Mouse (Mus musculus): ENCODE measurements around the gene Fam136a. TPM values are rescaled to one million over a fixed set of nuclear protein-coding genes. Genes with fewer than 3 reads are reported as not detected.

The Fam136a gene
- polyA plus RNA-seq, 1 experiment = 56.0 TPM

GRCm38 (mm10) chr6:86325646-86326045 lies 39.8 kb upstream of the Fam136a start:
- TF ChIP-seq CTCF (IDR thresholded peaks at IDR 0.05; ENCODE audit: low read depth, low read length) (no peak), POLR2A (IDR thresholded peaks at IDR 0.05; ENCODE audit: insufficient read depth, low read length) (no peak), EP300 (IDR thresholded peaks at IDR 0.05; ENCODE audit: insufficient read depth, low read depth, low read length) (no peak)
- H3K9ac ChIP-seq (ENCODE audit: low read depth, poor library complexity, severe bottlenecking) = no peak overlapping the region
- no peaks in the 10 kb centered on the region for H3K9me3 ChIP-seq (replicated peaks; ENCODE audit: control insufficient read depth, insufficient read depth, low read length, poor library complexity, severe bottlenecking)
- H3K4me3 ChIP-seq (ENCODE audit: low read depth, low read length) = no peak overlapping the region
- H3K27ac ChIP-seq (ENCODE audit: insufficient read depth, low read length) = no peak overlapping the region
- peaks cover 3% of the 10 kb centered on the region for H3K4me1 ChIP-seq (ENCODE audit: control insufficient read depth, insufficient read depth, low read length)
- H3K36me3 ChIP-seq (ENCODE audit: control insufficient read depth, insufficient read depth, low read length, poor library complexity, severe bottlenecking) = no peaks in the 10 kb centered on the region
- H3K27me3 ChIP-seq (ENCODE audit: control insufficient read depth, insufficient read depth, low read length, poor library complexity, severe bottlenecking) = no peaks in the 10 kb centered on the region

GRCm38 (mm10) chr6:86326866-86327265 lies 38.6 kb upstream of the Fam136a start:
- no peak overlapping the region for H3K27ac ChIP-seq (ENCODE audit: insufficient read depth, low read length)
- no peaks in the 10 kb centered on the region for H3K9me3 ChIP-seq (replicated peaks; ENCODE audit: control insufficient read depth, insufficient read depth, low read length, poor library complexity, severe bottlenecking)
- TF ChIP-seq EP300 (IDR thresholded peaks at IDR 0.05; ENCODE audit: insufficient read depth, low read depth, low read length) (no peak), CTCF (IDR thresholded peaks at IDR 0.05; ENCODE audit: low read depth, low read length) (no peak), POLR2A (IDR thresholded peaks at IDR 0.05; ENCODE audit: insufficient read depth, low read length) (no peak)
- H3K4me1 ChIP-seq (ENCODE audit: control insufficient read depth, insufficient read depth, low read length) = peaks cover 3% of the 10 kb centered on the region
- H3K9ac ChIP-seq (ENCODE audit: low read depth, poor library complexity, severe bottlenecking) = no peak overlapping the region
- H3K36me3 ChIP-seq (ENCODE audit: control insufficient read depth, insufficient read depth, low read length, poor library complexity, severe bottlenecking) = no peaks in the 10 kb centered on the region
- H3K27me3 ChIP-seq (ENCODE audit: control insufficient read depth, insufficient read depth, low read length, poor library complexity, severe bottlenecking) = no peaks in the 10 kb centered on the region
- H3K4me3 ChIP-seq (ENCODE audit: low read depth, low read length) = no peak overlapping the region

GRCm38 (mm10) chr6:86328369-86328768 lies 37.1 kb upstream of the Fam136a start:
- H3K4me3 ChIP-seq (ENCODE audit: low read depth, low read length) = no peak overlapping the region
- H3K9ac ChIP-seq (ENCODE audit: low read depth, poor library complexity, severe bottlenecking) = no peak overlapping the region
- H3K27ac ChIP-seq (ENCODE audit: insufficient read depth, low read length) = no peak overlapping the region
- H3K4me1 ChIP-seq (ENCODE audit: control insufficient read depth, insufficient read depth, low read length) = peaks cover under 1% of the 10 kb centered on the region
- no peaks in the 10 kb centered on the region for H3K36me3 ChIP-seq (ENCODE audit: control insufficient read depth, insufficient read depth, low read length, poor library complexity, severe bottlenecking)
- H3K9me3 ChIP-seq (replicated peaks; ENCODE audit: control insufficient read depth, insufficient read depth, low read length, poor library complexity, severe bottlenecking) = no peaks in the 10 kb centered on the region
- TF ChIP-seq POLR2A (IDR thresholded peaks at IDR 0.05; ENCODE audit: insufficient read depth, low read length) = no peak
- TF ChIP-seq EP300 (IDR thresholded peaks at IDR 0.05; ENCODE audit: insufficient read depth, low read depth, low read length) = no peak
- no peak for TF ChIP-seq CTCF (IDR thresholded peaks at IDR 0.05; ENCODE audit: low read depth, low read length)
- no peaks in the 10 kb centered on the region for H3K27me3 ChIP-seq (ENCODE audit: control insufficient read depth, insufficient read depth, low read length, poor library complexity, severe bottlenecking)

- Histone ChIP-seq H3K9ac (ENCODE audit: low read depth, poor library complexity, severe bottlenecking) (no peak overlapping the region), H3K27me3 (ENCODE audit: control insufficient read depth, insufficient read depth, low read length, poor library complexity, severe bottlenecking) (no peaks in the 10 kb centered on the region)
- no peak for TF ChIP-seq POLR2A (IDR thresholded peaks at IDR 0.05; ENCODE audit: insufficient read depth, low read length)
- peak; percentile 12 for TF ChIP-seq CTCF (IDR thresholded peaks at IDR 0.05; ENCODE audit: low read depth, low read length)
- no peak for TF ChIP-seq EP300 (IDR thresholded peaks at IDR 0.05; ENCODE audit: insufficient read depth, low read depth, low read length)
Observed at GRCm38 (mm10) chr6:86329943-86330342, 35.5 kb upstream of the Fam136a start.

GRCm38 (mm10) chr6:86335121-86335849 lies 30.2 kb upstream of the Fam136a start:
- Histone ChIP-seq H3K9me3 (replicated peaks; ENCODE audit: control insufficient read depth, insufficient read depth, low read length, poor library complexity, severe bottlenecking) (no peaks in the 10 kb centered on the region), H3K4me1 (ENCODE audit: control insufficient read depth, insufficient read depth, low read length) (no peaks in the 10 kb centered on the region), H3K9ac (ENCODE audit: low read depth, poor library complexity, severe bottlenecking) (no peak overlapping the region), H3K4me3 (ENCODE audit: low read depth, low read length) (no peak overlapping the region), H3K36me3 (ENCODE audit: control insufficient read depth, insufficient read depth, low read length, poor library complexity, severe bottlenecking) (no peaks in the 10 kb centered on the region), H3K27me3 (ENCODE audit: control insufficient read depth, insufficient read depth, low read length, poor library complexity, severe bottlenecking) (no peaks in the 10 kb centered on the region), H3K27ac (ENCODE audit: insufficient read depth, low read length) (no peak overlapping the region)
- TF ChIP-seq EP300 (IDR thresholded peaks at IDR 0.05; ENCODE audit: insufficient read depth, low read depth, low read length) (no peak), POLR2A (IDR thresholded peaks at IDR 0.05; ENCODE audit: insufficient read depth, low read length) (no peak), CTCF (IDR thresholded peaks at IDR 0.05; ENCODE audit: low read depth, low read length) (no peak)

More at GRCm38 (mm10) chr6:86329943-86330342, 35.5 kb upstream of the Fam136a start:
- H3K9me3 ChIP-seq (replicated peaks; ENCODE audit: control insufficient read depth, insufficient read depth, low read length, poor library complexity, severe bottlenecking) = no peaks in the 10 kb centered on the region
- H3K27ac ChIP-seq (ENCODE audit: insufficient read depth, low read length) = no peak overlapping the region
- H3K4me3 ChIP-seq (ENCODE audit: low read depth, low read length) = no peak overlapping the region
- H3K4me1 ChIP-seq (ENCODE audit: control insufficient read depth, insufficient read depth, low read length) = no peaks in the 10 kb centered on the region
- H3K36me3 ChIP-seq (ENCODE audit: control insufficient read depth, insufficient read depth, low read length, poor library complexity, severe bottlenecking) = no peaks in the 10 kb centered on the region

- Histone ChIP-seq H3K9ac (ENCODE audit: low read depth, poor library complexity, severe bottlenecking) (no peak overlapping the region), H3K27ac (ENCODE audit: insufficient read depth, low read length) (no peak overlapping the region), H3K36me3 (ENCODE audit: control insufficient read depth, insufficient read depth, low read length, poor library complexity, severe bottlenecking) (no peaks in the 10 kb centered on the region), H3K4me1 (ENCODE audit: control insufficient read depth, insufficient read depth, low read length) (no peaks in the 10 kb centered on the region), H3K27me3 (ENCODE audit: control insufficient read depth, insufficient read depth, low read length, poor library complexity, severe bottlenecking) (no peaks in the 10 kb centered on the region), H3K9me3 (replicated peaks; ENCODE audit: control insufficient read depth, insufficient read depth, low read length, poor library complexity, severe bottlenecking) (no peaks in the 10 kb centered on the region), H3K4me3 (ENCODE audit: low read depth, low read length) (no peak overlapping the region)
- TF ChIP-seq POLR2A (IDR thresholded peaks at IDR 0.05; ENCODE audit: insufficient read depth, low read length) (no peak), CTCF (IDR thresholded peaks at IDR 0.05; ENCODE audit: low read depth, low read length) (no peak), EP300 (IDR thresholded peaks at IDR 0.05; ENCODE audit: insufficient read depth, low read depth, low read length) (no peak)
Observed at GRCm38 (mm10) chr6:86335860-86336259, 29.6 kb upstream of the Fam136a start.

All from ES-Bruce4 (cell line).